Mouse (Mus musculus) midbrain, embryonic 10.5 days (tissue): ENCODE data around the gene Ptgs2. TPM values are rescaled to one million over a fixed set of nuclear protein-coding genes. Genes with fewer than 3 reads are reported as not detected.

Source experiments
- DNase-seq: peaks from one replicate; pipeline ENCODE4 v3.0.0-alpha.2; 2017; ENCODE audit warnings: low spot score
- H3K27ac ChIP-seq: fragments of 300-500 bp; sonication (generic); replicated peaks from 2 replicates; pipeline ENCODE4 v1.5.1; 2016; ENCODE audit warnings: mild to moderate bottlenecking
- H3K27me3 ChIP-seq: fragments of 300-500 bp; sonication (generic); 2 replicates; pipeline ENCODE4 v1.6.1; 2016; ENCODE audit warnings: low read depth, mild to moderate bottlenecking; ENCODE audit not compliant: poor library complexity, severe bottlenecking
- H3K36me3 ChIP-seq: fragments of 300-500 bp; sonication (generic); 2 replicates; pipeline ENCODE4 v1.6.1; 2016; ENCODE audit warnings: mild to moderate bottlenecking, moderate library complexity
- H3K4me1 ChIP-seq: fragments of 300-500 bp; sonication (generic); 2 replicates; pipeline ENCODE4 v1.6.1; 2016
- H3K4me3 ChIP-seq: fragments of 300-500 bp; sonication (generic); 2 replicates; pipeline ENCODE4 v1.5.1; 2016; ENCODE audit warnings: mild to moderate bottlenecking, moderate library complexity
- H3K9me3 ChIP-seq: fragments of 300-500 bp; sonication (generic); replicated peaks from 2 replicates; pipeline ENCODE4 v1.6.1; 2016; ENCODE audit warnings: mild to moderate bottlenecking
- WGBS: fragments of 180-500 bp; shearing (Covaris S2); methylation state at CpG from one replicate; pipeline ENCODE4 v1.1.7; 2016; 5-methylcytosine and 5-hydroxymethylcytosine counted together
- polyA plus RNA-seq: library from polyadenylated mRNA; unstranded; fragments of >200 nt; fragmentation: Nextera tagmentation; extraction: Ambion mirVana; gene quantifications from 2 replicates; pipeline ENCODE4 v1.2.1, GENCODE M21; 2016

Ptgs2 gene
- polyA plus RNA-seq, 1 experiment from 2014 or later = 0.02 TPM

GRCm38 (mm10) chr1:150115352-150115751, 15.5 kb downstream of the Ptgs2 start:
- Histone ChIP-seq H3K27ac (no peak overlapping the region), H3K4me3 (no peak overlapping the region), H3K27me3 (no peaks in the 10 kb centered on the region), H3K4me1 (no peaks in the 10 kb centered on the region), H3K9me3 (no peaks in the 10 kb centered on the region), H3K36me3 (no peaks in the 10 kb centered on the region)
- no peak for DNase-seq
- WGBS = 73% methylated on average over 7 of the region's 7 CpGs

GRCm38 (mm10) chr1:150118352-150118751, 18.5 kb downstream of the Ptgs2 start:
- no peak for DNase-seq
- Histone ChIP-seq H3K27me3 (no peaks in the 10 kb centered on the region), H3K9me3 (no peaks in the 10 kb centered on the region), H3K36me3 (no peaks in the 10 kb centered on the region), H3K4me1 (no peaks in the 10 kb centered on the region), H3K27ac (no peak overlapping the region), H3K4me3 (no peak overlapping the region)
- WGBS = 82% methylated on average over 5 of the region's 5 CpGs

DNA sequence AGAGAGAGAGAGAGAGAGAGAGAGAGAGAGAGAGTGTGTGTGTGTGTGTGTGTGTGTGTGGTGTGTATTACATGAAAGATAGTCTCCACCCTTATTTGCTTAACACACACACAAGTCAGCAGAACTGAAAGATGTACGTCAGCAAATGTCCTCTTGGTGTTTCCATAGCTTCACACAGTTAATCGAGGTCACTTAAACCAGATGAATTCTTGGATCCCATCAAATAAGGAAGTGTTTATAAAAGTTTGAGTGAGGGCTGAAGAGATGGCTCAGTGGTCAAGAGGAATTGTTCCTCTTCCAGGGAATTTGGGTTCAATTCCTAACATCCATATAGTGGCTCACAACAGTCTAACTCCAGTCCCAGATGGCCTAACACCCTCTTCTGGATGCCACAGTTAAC, 25.7 kb downstream of the Ptgs2 start:
- Histone ChIP-seq H3K4me1 (no peaks in the 10 kb centered on the region), H3K27me3 (no peaks in the 10 kb centered on the region), H3K9me3 (no peaks in the 10 kb centered on the region), H3K4me3 (no peak overlapping the region), H3K36me3 (no peaks in the 10 kb centered on the region), H3K27ac (no peak overlapping the region)
- no peak for DNase-seq
- 82% methylated on average over 2 of the region's 2 CpGs for WGBS

GRCm38 (mm10) chr1:150130070-150130469, 30.2 kb downstream of the Ptgs2 start:
- H3K36me3 ChIP-seq = no peaks in the 10 kb centered on the region
- DNase-seq = no peak
- H3K4me3 ChIP-seq = no peak overlapping the region
- no peak overlapping the region for H3K27ac ChIP-seq
- H3K27me3 ChIP-seq = no peaks in the 10 kb centered on the region
- WGBS = 81% methylated on average over 6 of the region's 6 CpGs
- no peaks in the 10 kb centered on the region for H3K9me3 ChIP-seq
- no peaks in the 10 kb centered on the region for H3K4me1 ChIP-seq

- Histone ChIP-seq H3K4me1 (no peaks in the 10 kb centered on the region), H3K9me3 (no peaks in the 10 kb centered on the region), H3K4me3 (no peak overlapping the region), H3K27ac (no peak overlapping the region), H3K36me3 (no peaks in the 10 kb centered on the region), H3K27me3 (no peaks in the 10 kb centered on the region)
- 72% methylated on average over 5 of the region's 5 CpGs for WGBS
- no peak for DNase-seq
Measured at GRCm38 (mm10) chr1:150130586-150131275, 30.9 kb downstream of the Ptgs2 start.

GRCm38 (mm10) chr1:150135350-150135749, 35.5 kb downstream of the Ptgs2 start:
- Histone ChIP-seq H3K4me1 (no peaks in the 10 kb centered on the region), H3K27me3 (peaks cover 7% of the 10 kb centered on the region; the same call in 1 of the 2 replicates), H3K27ac (no peak overlapping the region), H3K9me3 (no peaks in the 10 kb centered on the region), H3K36me3 (no peaks in the 10 kb centered on the region), H3K4me3 (no peak overlapping the region)
- DNase-seq = no peak

- Histone ChIP-seq H3K27ac (no peak overlapping the region), H3K9me3 (no peaks in the 10 kb centered on the region), H3K4me3 (no peak overlapping the region), H3K27me3 (peaks cover 9% of the 10 kb centered on the region), H3K4me1 (no peaks in the 10 kb centered on the region), H3K36me3 (no peaks in the 10 kb centered on the region)
- no peak for DNase-seq
- WGBS = 91% methylated on average over 9 of the region's 9 CpGs
Measured at GRCm38 (mm10) chr1:150139730-150140129, 39.9 kb downstream of the Ptgs2 start.

DNA sequence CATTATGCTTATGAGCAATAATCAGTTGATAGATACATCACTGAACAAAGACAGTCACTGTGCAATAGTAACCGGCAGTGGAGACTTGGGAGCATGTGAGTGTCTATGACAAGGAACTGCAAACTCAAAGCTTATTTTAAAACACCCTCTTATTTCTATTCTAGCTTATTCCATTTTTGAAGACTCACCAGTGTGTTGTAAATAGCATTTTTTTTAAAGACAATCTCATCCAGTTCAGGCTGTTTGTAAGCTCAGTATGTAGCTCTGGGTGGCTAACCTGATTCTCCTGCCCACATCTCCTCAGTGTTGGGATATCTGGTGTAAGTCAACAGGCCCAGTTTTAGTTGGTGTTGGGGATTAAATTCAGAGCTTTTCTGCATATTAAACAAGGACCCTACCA, 42.1 kb downstream of the Ptgs2 start:
- Histone ChIP-seq H3K9me3 (no peaks in the 10 kb centered on the region), H3K4me1 (no peaks in the 10 kb centered on the region), H3K27me3 (peaks cover 15% of the 10 kb centered on the region), H3K4me3 (no peak overlapping the region), H3K36me3 (no peaks in the 10 kb centered on the region), H3K27ac (no peak overlapping the region)
- no peak for DNase-seq
- WGBS = 94% methylated on average over 1 of the region's 1 CpGs

DNA sequence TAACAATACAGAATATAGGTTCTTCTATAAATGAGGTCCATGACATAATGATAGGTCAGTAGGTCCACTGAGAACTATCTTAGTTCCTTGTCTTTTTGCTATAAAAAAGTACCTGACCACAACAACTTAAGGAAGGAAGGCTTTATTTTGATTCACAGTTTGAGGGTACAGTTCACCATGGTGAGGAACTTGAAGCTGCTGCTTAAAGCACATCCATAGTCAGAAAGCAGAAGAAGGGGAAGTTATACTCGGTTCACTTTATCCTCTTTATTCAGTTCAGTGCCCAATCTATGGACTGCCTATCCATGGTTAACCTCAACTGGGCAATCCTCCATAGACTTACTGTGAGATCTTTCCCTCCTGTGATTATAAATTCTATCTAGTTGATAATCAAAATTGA, 43.7 kb downstream of the Ptgs2 start:
- WGBS = 75% methylated on average over 1 of the region's 1 CpGs
- Histone ChIP-seq H3K36me3 (no peaks in the 10 kb centered on the region), H3K4me3 (no peak overlapping the region), H3K27me3 (peaks cover 15% of the 10 kb centered on the region), H3K4me1 (no peaks in the 10 kb centered on the region), H3K9me3 (no peaks in the 10 kb centered on the region), H3K27ac (no peak overlapping the region)
- no peak for DNase-seq

DNA sequence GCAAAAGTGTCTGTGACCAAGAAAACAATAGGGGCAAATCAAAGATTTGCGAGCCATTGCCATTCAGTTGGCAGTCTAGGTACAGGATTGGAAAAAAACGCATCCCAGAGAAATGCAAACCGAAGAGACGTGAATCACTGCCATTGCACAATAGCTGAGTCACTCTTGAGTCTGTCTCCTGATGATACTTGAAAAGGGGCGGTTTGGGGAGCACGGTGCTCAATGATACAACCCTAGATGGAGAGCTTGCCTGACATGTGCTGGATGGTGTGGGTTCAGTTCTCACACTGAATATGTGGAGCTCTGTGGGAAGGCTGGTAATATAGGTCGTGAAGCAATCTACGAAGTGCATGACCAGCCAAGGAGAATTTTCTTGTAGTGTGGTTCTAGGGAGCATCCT, 45.2 kb downstream of the Ptgs2 start:
- H3K9me3 ChIP-seq = no peaks in the 10 kb centered on the region
- no peaks in the 10 kb centered on the region for H3K36me3 ChIP-seq
- no peak overlapping the region for H3K27ac ChIP-seq
- WGBS = 89% methylated on average over 8 of the region's 8 CpGs
- peaks cover 12% of the 10 kb centered on the region for H3K27me3 ChIP-seq
- H3K4me1 ChIP-seq = no peaks in the 10 kb centered on the region
- no peak overlapping the region for H3K4me3 ChIP-seq
- no peak for DNase-seq

GRCm38 (mm10) chr1:150147272-150147671, 47.4 kb downstream of the Ptgs2 start:
- Histone ChIP-seq H3K27me3 (peaks cover 7% of the 10 kb centered on the region), H3K4me1 (no peaks in the 10 kb centered on the region), H3K36me3 (no peaks in the 10 kb centered on the region), H3K4me3 (no peak overlapping the region), H3K9me3 (no peaks in the 10 kb centered on the region), H3K27ac (no peak overlapping the region)
- DNase-seq = no peak
- 75% methylated on average over 4 of the region's 4 CpGs for WGBS

DNA sequence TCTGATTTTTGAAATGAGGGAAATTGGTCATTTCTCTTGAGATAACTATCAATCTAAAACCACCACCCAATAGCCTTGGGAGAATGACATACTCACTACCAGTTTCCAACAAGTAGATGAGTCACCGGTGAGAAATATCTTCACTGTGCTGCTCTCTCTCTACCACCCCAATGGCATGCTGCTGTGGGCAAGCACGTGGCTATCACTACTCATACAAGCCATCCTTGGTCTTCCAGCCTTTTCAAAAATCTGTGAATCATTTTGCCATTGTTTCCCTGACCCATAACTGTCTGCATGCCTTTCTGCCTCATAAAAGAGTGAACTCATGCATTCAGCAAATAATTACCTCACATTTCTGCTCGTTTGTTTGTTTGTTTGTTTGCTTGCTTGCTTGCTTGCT, 51.6 kb downstream of the Ptgs2 start:
- DNase-seq = no peak
- Histone ChIP-seq H3K36me3 (no peaks in the 10 kb centered on the region), H3K27ac (no peak overlapping the region), H3K27me3 (no peaks in the 10 kb centered on the region), H3K4me3 (no peak overlapping the region), H3K4me1 (no peaks in the 10 kb centered on the region), H3K9me3 (no peaks in the 10 kb centered on the region)
- WGBS = 81% methylated on average over 3 of the region's 3 CpGs
